Mouse (Mus musculus) testis, adult 2 months (tissue): ENCODE measurements at regions not wholly inside any gene's neighbourhood (a gene's known extent, or its start where the extent isn't known, plus 50 kb on each side); places are given as distances from the start of the nearest gene placed in this dataset.

Experiments used
- H3K27ac ChIP-seq: fragments of 200-500 bp; 2 replicates; pipeline ENCODE4 v1.5.1; 2012; ENCODE audit warnings: low read depth, low read length; ENCODE audit not compliant: control insufficient read depth, insufficient read depth
- H3K27me3 ChIP-seq: fragments of 200-500 bp; 2 replicates; pipeline ENCODE4 v1.6.1; 2012; ENCODE audit warnings: mild to moderate bottlenecking, low read length, moderate library complexity; ENCODE audit not compliant: control insufficient read depth, insufficient read depth
- H3K36me3 ChIP-seq: fragments of 200-500 bp; 2 replicates; pipeline ENCODE4 v1.6.1; 2012; ENCODE audit warnings: mild to moderate bottlenecking, low read length; ENCODE audit not compliant: control insufficient read depth, insufficient read depth
- H3K4me1 ChIP-seq: fragments of 200-500 bp; 2 replicates; pipeline ENCODE4 v1.6.1; 2012; ENCODE audit warnings: low read length; ENCODE audit not compliant: control insufficient read depth, insufficient read depth
- H3K4me3 ChIP-seq: fragments of 200-500 bp; 2 replicates; pipeline ENCODE4 v1.5.1; 2012; ENCODE audit warnings: low read depth, mild to moderate bottlenecking, low read length, moderate library complexity, mixed read lengths; ENCODE audit not compliant: control insufficient read depth
- CTCF ChIP-seq: fragments of 200-500 bp; IDR thresholded peaks from 2 replicates; pipeline ENCODE4 v1.5.1; 2012; ENCODE audit warnings: low read depth, mild to moderate bottlenecking, inconsistent platforms, low read length, moderate library complexity; ENCODE audit not compliant: control insufficient read depth, insufficient read depth, insufficient replicate concordance
- POLR2A ChIP-seq: fragments of 200-500 bp; IDR thresholded peaks from 2 replicates; pipeline ENCODE4 v1.6.1; 2012; ENCODE audit warnings: low read depth, mild to moderate bottlenecking, inconsistent platforms, low read length, moderate library complexity; ENCODE audit not compliant: control insufficient read depth

GRCm38 (mm10) chr3:38820787-38821186 is 66.0 kb upstream of the Fat4 start:
- Histone ChIP-seq H3K4me1 (no peaks in the 10 kb centered on the region), H3K4me3 (no peak overlapping the region), H3K27me3 (no peaks in the 10 kb centered on the region), H3K36me3 (no peaks in the 10 kb centered on the region), H3K27ac (no peak overlapping the region)
- TF ChIP-seq CTCF: no peak
- no peak for TF ChIP-seq POLR2A

DNA sequence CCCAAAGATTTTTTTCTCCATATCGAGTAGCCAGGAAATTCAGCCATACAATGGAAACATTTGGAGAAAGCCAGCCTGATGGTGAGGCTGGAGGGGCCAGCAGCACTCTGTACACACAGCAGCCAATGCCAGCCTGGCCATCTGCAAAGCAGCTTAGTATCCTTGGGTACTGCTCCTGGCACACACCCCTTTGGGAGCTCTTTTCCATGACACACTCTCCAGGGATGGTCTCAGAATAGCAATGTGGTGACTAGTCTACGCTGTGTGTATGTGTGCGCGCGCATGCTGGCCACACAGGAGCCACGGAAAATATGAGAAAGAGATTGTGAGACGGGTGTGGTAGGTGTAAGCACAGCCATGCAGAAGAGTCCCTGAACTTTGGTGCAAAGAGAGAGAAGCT is 66.4 kb upstream of the Fat4 start:
- no peaks in the 10 kb centered on the region for H3K36me3 ChIP-seq
- TF ChIP-seq POLR2A: no peak
- TF ChIP-seq CTCF: no peak
- H3K4me3 ChIP-seq: no peak overlapping the region
- H3K27ac ChIP-seq: no peak overlapping the region
- H3K4me1 ChIP-seq: no peaks in the 10 kb centered on the region
- H3K27me3 ChIP-seq: no peaks in the 10 kb centered on the region

DNA sequence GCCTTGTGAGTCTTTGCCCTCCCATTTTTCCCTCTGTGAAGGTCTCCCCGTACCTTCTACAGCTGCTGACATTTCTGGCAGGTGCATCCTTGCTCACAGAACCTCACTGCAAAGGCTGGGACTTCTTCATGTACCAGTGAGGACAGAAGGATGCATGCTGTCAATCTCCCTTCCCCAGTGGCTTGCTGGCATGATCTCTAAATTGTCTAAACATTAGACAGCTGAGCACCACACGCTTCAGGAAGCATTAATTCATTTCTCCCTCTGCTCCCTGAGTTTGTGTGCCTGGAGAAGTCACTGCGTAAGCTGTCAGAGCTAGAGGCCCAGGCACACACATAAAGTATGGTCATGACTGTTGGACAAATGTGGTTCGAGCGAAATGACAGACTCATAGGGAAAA is 69.1 kb upstream of the Fat4 start:
- H3K4me1 ChIP-seq: no peaks in the 10 kb centered on the region
- no peaks in the 10 kb centered on the region for H3K36me3 ChIP-seq
- no peak for TF ChIP-seq CTCF
- no peak for TF ChIP-seq POLR2A
- H3K27me3 ChIP-seq: no peaks in the 10 kb centered on the region
- H3K27ac ChIP-seq: no peak overlapping the region
- H3K4me3 ChIP-seq: no peak overlapping the region

DNA sequence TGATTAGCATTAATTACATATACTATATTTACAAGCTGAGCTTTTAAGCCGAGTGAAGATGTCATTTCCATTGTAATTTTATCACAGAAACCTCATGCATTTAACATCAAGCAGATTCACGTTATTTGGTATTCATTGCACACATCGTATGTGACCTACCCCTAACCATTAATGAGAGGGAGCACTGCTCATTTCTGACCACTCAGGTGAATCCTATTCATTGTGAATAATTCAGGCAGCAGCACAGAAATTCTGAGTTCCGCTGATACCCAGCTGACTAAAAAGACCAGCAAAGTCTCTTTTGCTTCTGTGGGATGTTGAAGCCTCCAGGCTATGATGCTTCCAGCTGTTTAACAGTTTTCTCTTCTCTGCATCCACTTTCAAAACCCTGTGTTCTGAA is 74.3 kb upstream of the Fat4 start:
- H3K4me1 ChIP-seq: no peaks in the 10 kb centered on the region
- TF ChIP-seq POLR2A (no peak), CTCF (no peak)
- H3K27me3 ChIP-seq: no peaks in the 10 kb centered on the region
- no peaks in the 10 kb centered on the region for H3K36me3 ChIP-seq
- H3K27ac ChIP-seq: no peak overlapping the region
- H3K4me3 ChIP-seq: no peak overlapping the region

- H3K27ac ChIP-seq: no peak overlapping the region
- TF ChIP-seq POLR2A: no peak
- TF ChIP-seq CTCF: peak; percentile 60; the same call in 1 of the 2 replicates
Observed at GRCm38 (mm10) chr3:38811635-38812034, 75.1 kb upstream of the Fat4 start.

DNA sequence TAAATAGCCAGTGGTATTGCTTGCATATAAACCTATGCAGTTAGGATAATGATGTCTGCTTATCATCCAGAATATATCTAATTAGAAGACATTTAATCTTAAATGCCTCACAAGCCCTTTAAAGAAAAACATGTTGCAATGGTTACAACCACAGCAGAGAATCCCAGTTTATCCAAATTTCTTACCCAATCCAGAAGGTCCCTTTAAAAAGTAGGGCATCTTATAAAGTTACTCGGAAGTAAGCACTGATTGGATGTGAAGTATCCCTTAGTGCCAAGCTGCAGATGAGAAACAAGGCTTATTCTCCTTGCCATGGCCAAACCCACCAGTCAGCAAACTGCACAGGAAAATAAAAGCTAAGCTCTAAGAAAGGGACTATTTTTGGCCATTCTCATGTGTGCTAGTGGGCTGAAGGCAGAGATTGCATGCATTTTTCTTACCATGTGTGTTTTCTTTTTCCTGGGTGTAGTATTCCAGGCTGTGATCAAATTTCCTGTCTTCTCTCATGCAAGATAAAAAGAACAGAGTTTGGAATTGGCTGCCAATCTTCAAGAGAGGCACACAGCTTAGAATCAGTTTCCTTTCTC is 80.2 kb upstream of the Fat4 start:
- no peaks in the 10 kb centered on the region for H3K36me3 ChIP-seq
- H3K4me3 ChIP-seq: no peak overlapping the region
- TF ChIP-seq POLR2A: no peak
- TF ChIP-seq CTCF: no peak
- H3K4me1 ChIP-seq: no peaks in the 10 kb centered on the region
- no peaks in the 10 kb centered on the region for H3K27me3 ChIP-seq
- no peak overlapping the region for H3K27ac ChIP-seq

More at GRCm38 (mm10) chr3:38811635-38812034, 75.1 kb upstream of the Fat4 start:
- no peaks in the 10 kb centered on the region for H3K4me1 ChIP-seq
- no peak overlapping the region for H3K4me3 ChIP-seq
- H3K27me3 ChIP-seq: no peaks in the 10 kb centered on the region
- H3K36me3 ChIP-seq: no peaks in the 10 kb centered on the region

- Histone ChIP-seq H3K4me1 (no peaks in the 10 kb centered on the region), H3K27me3 (no peaks in the 10 kb centered on the region), H3K36me3 (no peaks in the 10 kb centered on the region), H3K4me3 (no peak overlapping the region), H3K27ac (no peak overlapping the region)
- TF ChIP-seq POLR2A (no peak), CTCF (no peak)
Observed at GRCm38 (mm10) chr3:38806036-38806435, 80.7 kb upstream of the Fat4 start.
